Comparison of ENCODE assay signal across 17 mouse cellular contexts in genomic region chr17:81538163-81539160, GRCm38 (mm10).
DNase-seq lines count a peak whose midpoint lies in the region; ATAC-seq and TF ChIP-seq lines count a peak whose summit lies in the region.
"Had no signal": no experiment of that assay in that cellular context is flagged by ENCODE, and none has a peak within 500 bp of the region (broad histone marks: within the 10 kb centered on the region; RNA-seq: fewer than 3 reads in every experiment).

No protein-coding gene starts in this region.

- DNase-seq in heart, adult 8-10 months (ENCODE audit: low spot score) = peak; percentile 32
- DNase-seq in heart, postnatal 36 days = no peak
- DNase-seq in lung, embryonic 14.5 days = no peak
- DNase-seq in lung, adult 2 months = no peak
- DNase-seq in retina, postnatal 1 day = peak; percentile 77
- DNase-seq in urinary bladder, postnatal 36 days (ENCODE audit: low spot score in 2 of 2) = no peak
- no peak for DNase-seq in urinary bladder, postnatal 10 days (ENCODE audit: low spot score)
- DNase-seq: cerebellum, adult 9-11 months; forebrain, postnatal 0 days; gastrocnemius, postnatal 14 days; lung, postnatal 14 days had no signal

- no peaks in the 10 kb centered on the region for H3K9me3 ChIP-seq in lung, embryonic 14.5 days (ENCODE audit: low read depth, low read length)
- H3K9me3 ChIP-seq in heart, embryonic 16.5 days (replicated peaks; ENCODE audit: control insufficient read depth, low read length) = no peaks in the 10 kb centered on the region
- H3K9me3 ChIP-seq: intestine, embryonic 15.5 days; limb, embryonic 12.5 days had no signal

- no peak for TF ChIP-seq CTCF in lung, embryonic 14.5 days (IDR thresholded peaks at IDR 0.05; ENCODE audit: low read depth)
- no peak for TF ChIP-seq CTCF in lung, adult 2 months (IDR thresholded peaks at IDR 0.05; ENCODE audit: insufficient read depth, low read length)

- H3K4me2 ChIP-seq in lung, embryonic 14.5 days = no peak overlapping the region
- peak overlapping the region; percentile 44 for H3K4me2 ChIP-seq in heart, embryonic 16.5 days (ENCODE audit: low read depth, low read length)
- H3K4me2 ChIP-seq: intestine, embryonic 15.5 days; limb, embryonic 12.5 days; midbrain, embryonic 11.5 days had no signal

- intact Hi-C loops in heart, postnatal 36 days (cut with DNase I) = no loop called here

- H3K4me3 ChIP-seq in lung, embryonic 14.5 days (ENCODE audit: low read depth, low read length) = no peak overlapping the region
- no peak overlapping the region for H3K4me3 ChIP-seq in lung, adult 2 months (replicated peaks; ENCODE audit: extremely low read depth, low read depth, low read length)
- no peak overlapping the region for H3K4me3 ChIP-seq in heart, embryonic 16.5 days (ENCODE audit: low read length)
- H3K4me3 ChIP-seq: erythroblast, embryonic 14.5 days; intestine, embryonic 15.5 days; limb, embryonic 12.5 days had no signal

- H3K9ac ChIP-seq in lung, embryonic 14.5 days = no peak overlapping the region
- peak overlapping the region; percentile 22; the same call in 1 of the 2 replicates for H3K9ac ChIP-seq in heart, embryonic 16.5 days (ENCODE audit: low read length)
- H3K9ac ChIP-seq: forebrain, postnatal 0 days; intestine, embryonic 15.5 days; limb, embryonic 12.5 days; liver, embryonic 14.5 days had no signal

- H3K27me3 ChIP-seq in lung, embryonic 14.5 days (ENCODE audit: insufficient read depth, low read length) = no peaks in the 10 kb centered on the region
- no peaks in the 10 kb centered on the region for H3K27me3 ChIP-seq in heart, embryonic 16.5 days (ENCODE audit: control insufficient read depth, insufficient read depth, low read length)
- H3K27me3 ChIP-seq: intestine, embryonic 15.5 days; limb, embryonic 12.5 days had no signal

- WGBS in lung, embryonic 14.5 days = 62% methylated on average over 9 of the region's 9 CpGs
- WGBS in lung, adult 2 months = 49% methylated on average over 9 of the region's 9 CpGs
- WGBS in heart, embryonic 16.5 days = 36% methylated on average over 9 of the region's 9 CpGs

- no peaks in the 10 kb centered on the region for H3K4me1 ChIP-seq in lung, embryonic 14.5 days (ENCODE audit: insufficient read depth)
- no peaks in the 10 kb centered on the region for H3K4me1 ChIP-seq in lung, adult 2 months (ENCODE audit: control insufficient read depth, insufficient read depth, low read length)
- H3K4me1 ChIP-seq in heart, embryonic 16.5 days (ENCODE audit: control insufficient read depth, insufficient read depth, low read length) = peaks cover 41% of the 10 kb centered on the region
- H3K4me1 ChIP-seq: intestine, embryonic 15.5 days had no signal

- H3K27ac ChIP-seq in lung, embryonic 14.5 days (ENCODE audit: low read depth) = no peak overlapping the region
- peak overlapping the region; percentile 71 for H3K27ac ChIP-seq in heart, embryonic 16.5 days (ENCODE audit: low read length)
- H3K27ac ChIP-seq: intestine, embryonic 15.5 days; limb, embryonic 12.5 days; liver, embryonic 14.5 days had no signal

- TF ChIP-seq POLR2A in lung, adult 2 months (IDR thresholded peaks at IDR 0.05; ENCODE audit: borderline replicate concordance, extremely low read depth, low read depth, low read length) = no peak

- ATAC-seq in lung, embryonic 14.5 days (ENCODE audit: insufficient read depth) = 0 out of 2 replicates have a peak, but pooled peaks have one; percentile 41
- peak; percentile 80 for ATAC-seq in heart, embryonic 16.5 days (replicated peaks; ENCODE audit: extremely low read depth, insufficient read depth, low FRiP score)
- ATAC-seq: forebrain, postnatal 0 days; intestine, embryonic 15.5 days had no signal

- H3K36me3 ChIP-seq in lung, embryonic 14.5 days (ENCODE audit: insufficient read depth) = no peaks in the 10 kb centered on the region
- no peaks in the 10 kb centered on the region for H3K36me3 ChIP-seq in heart, embryonic 16.5 days (ENCODE audit: control insufficient read depth, insufficient read depth)
- H3K36me3 ChIP-seq: intestine, embryonic 15.5 days; limb, embryonic 12.5 days had no signal

Comparison
In these comparisons a context has a peak if more than half of its experiments do, and no peak if none do; other contexts are left out.
1. DNase-seq: peak in heart, adult 8-10 months (single experiment) and retina, postnatal 1 day (single experiment); none in heart, postnatal 36 days (0 of 2), lung, embryonic 14.5 days (single experiment), lung, adult 2 months (single experiment), urinary bladder, postnatal 36 days (0 of 2) and urinary bladder, postnatal 10 days (single experiment).